Mouse (Mus musculus): ENCODE data around the gene Fscn1.

DNA sequence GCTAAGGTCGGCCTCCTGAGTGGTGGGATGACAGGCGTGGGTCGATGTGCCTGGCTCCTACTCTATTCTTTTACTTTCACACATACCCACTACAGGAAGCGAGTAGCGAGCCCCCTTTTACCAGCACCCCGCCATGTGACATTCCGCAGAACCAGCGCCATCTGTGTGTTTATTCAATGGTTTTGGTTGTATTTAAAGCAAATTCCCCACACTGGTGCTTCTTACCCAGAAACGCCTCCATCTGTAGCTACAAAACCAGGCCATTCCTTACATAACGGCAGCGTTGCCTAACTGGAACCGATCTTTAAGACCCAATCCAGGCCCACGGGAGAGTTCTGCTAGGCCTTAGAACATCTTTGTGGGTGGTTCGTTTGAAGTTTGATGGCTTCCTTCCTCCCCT is 8.3 kb downstream of the Fscn1 start:
- TF ChIP-seq EP300 (optimal IDR thresholded peaks at IDR 0.05) (no peak), CTCF (IDR thresholded peaks at IDR 0.05; ENCODE audit: low read depth) (no peak)

Data from stomach, postnatal 0 days (tissue).